Mouse (Mus musculus): ENCODE measurements around the gene Lrrc14b.

DNA sequence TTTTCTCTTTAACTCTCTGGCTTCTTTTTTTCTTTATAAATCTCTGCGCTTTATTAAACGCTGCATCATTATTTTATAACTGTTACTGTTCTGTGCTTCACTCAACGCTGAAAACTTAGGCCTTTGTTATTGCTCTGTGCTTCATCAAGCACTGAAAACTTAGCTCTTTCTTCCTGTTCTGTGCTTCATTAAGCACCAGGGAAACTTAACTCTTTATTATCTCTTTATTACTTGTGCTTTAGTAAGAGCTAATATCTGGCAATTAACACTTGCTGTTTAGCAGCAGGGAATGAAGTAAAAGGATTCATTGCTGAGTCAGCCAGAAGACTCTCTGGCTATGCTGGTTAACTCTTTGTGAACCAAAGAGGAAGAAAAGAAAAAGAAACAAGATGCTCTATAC, 18.5 kb upstream of the Lrrc14b start:
- TF ChIP-seq POLR2A (IDR thresholded peaks at IDR 0.05; ENCODE audit: low read depth, low read length) = no peak
- no peak for TF ChIP-seq CTCF (conservative IDR thresholded peaks at IDR 0.05; ENCODE audit: insufficient read depth, insufficient read length, low read depth, low read length)
